Mouse (Mus musculus) G1E (cell line): ENCODE data around the gene Yme1l1.

ENCODE experiments used
- CTCF ChIP-seq: IDR thresholded peaks from 2 replicates; pipeline ENCODE4 v1.5.1; 2012; ENCODE audit warnings: low read depth, low read length, inconsistent platforms, mixed read lengths
- GATA1 ChIP-seq: IDR thresholded peaks from 2 replicates; pipeline ENCODE4 v1.6.1; 2012; ENCODE audit warnings: borderline replicate concordance, low read length, inconsistent platforms, mixed read lengths
- GATA2 ChIP-seq: IDR thresholded peaks from 2 replicates; pipeline ENCODE4 v1.6.1; 2012; ENCODE audit warnings: low read depth, low read length, inconsistent platforms, borderline replicate concordance
- POLR2AphosphoS5 ChIP-seq: IDR thresholded peaks from 2 replicates; pipeline ENCODE4 v1.6.1; 2012; ENCODE audit warnings: low read depth, low read length, inconsistent platforms; ENCODE audit not compliant: insufficient replicate concordance
- TAL1 ChIP-seq: conservative IDR thresholded peaks from 2 replicates; pipeline ENCODE4 v1.6.1; 2012; ENCODE audit warnings: low read depth, low read length, inconsistent platforms, mixed read lengths

GRCm38 (mm10) chr2:23201034-23201433 lies 44.9 kb downstream of the Yme1l1 start:
- no peak for TF ChIP-seq CTCF
- TF ChIP-seq GATA1: no peak
- no peak for TF ChIP-seq TAL1
- no peak for TF ChIP-seq POLR2AphosphoS5
- no peak for TF ChIP-seq GATA2
